Mouse (Mus musculus): Measurements from ENCODE around the gene Popdc2.

DNA sequence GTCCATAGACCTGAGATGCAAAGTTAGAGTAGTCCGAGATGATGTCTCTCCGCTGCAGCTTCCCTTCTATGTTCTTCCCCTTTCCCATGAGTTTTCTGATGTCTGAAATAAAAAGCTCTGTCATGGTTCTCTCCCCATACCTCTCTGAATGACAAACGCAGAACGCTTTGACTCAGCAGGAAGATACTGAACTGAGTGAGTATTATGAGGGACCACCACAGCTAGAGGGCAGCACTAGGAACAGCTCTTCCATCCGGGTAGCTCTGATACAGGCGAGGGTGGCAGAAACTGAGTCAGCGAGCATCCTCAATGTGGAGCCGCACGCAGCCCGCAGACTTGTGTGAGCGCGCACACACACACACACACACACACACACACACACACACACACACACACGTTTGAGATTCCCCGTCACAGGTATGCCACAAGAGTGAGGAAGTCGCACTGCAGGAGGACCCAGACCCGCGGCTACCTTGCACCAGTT, 40.5 kb upstream of the Popdc2 start:
- TF ChIP-seq CTCF (IDR thresholded peaks at IDR 0.05; ENCODE audit: extremely low read depth, insufficient read length, insufficient replicate concordance, low read depth, low read length) (peak; percentile 58; the same call in 1 of the 2 replicates), POLR2A (IDR thresholded peaks at IDR 0.05; ENCODE audit: low read depth, low read length) (no peak)
